Mouse (Mus musculus): ENCODE data around the gene Kcnj15. TPM values are rescaled to one million over a fixed set of nuclear protein-coding genes. Genes with fewer than 3 reads are reported as not detected.

Gene Kcnj15
- total and polyA plus RNA-seq, 2 experiments from 2014 or later: 0.06 to 0.19 TPM

- no peak for DNase-seq
- TF ChIP-seq CTCF (IDR thresholded peaks at IDR 0.05; ENCODE audit: low read depth): no peak
- Histone ChIP-seq H3K27me3 (ENCODE audit: insufficient read depth, low read length) (no peaks in the 10 kb centered on the region), H3K9me3 (ENCODE audit: low read length) (no peaks in the 10 kb centered on the region), H3K4me3 (ENCODE audit: low read depth, low read length) (no peak overlapping the region), H3K9ac (no peak overlapping the region), H3K27ac (ENCODE audit: low read depth, low read length) (no peak overlapping the region), H3K4me1 (ENCODE audit: insufficient read depth) (no peaks in the 10 kb centered on the region), H3K36me3 (ENCODE audit: insufficient read depth) (no peaks in the 10 kb centered on the region), H3K4me2 (ENCODE audit: low read depth) (no peak overlapping the region)
- no peak for ATAC-seq
- WGBS: 81% methylated on average over 15 of the region's 15 CpGs
Observed at GRCm38 (mm10) chr16:95262706-95263363, 5.5 kb downstream of the Kcnj15 start.

GRCm38 (mm10) chr16:95264324-95264723 lies 7.0 kb downstream of the Kcnj15 start:
- Histone ChIP-seq H3K9me3 (ENCODE audit: low read length) (no peaks in the 10 kb centered on the region), H3K36me3 (ENCODE audit: insufficient read depth) (no peaks in the 10 kb centered on the region), H3K4me3 (ENCODE audit: low read depth, low read length) (no peak overlapping the region), H3K9ac (no peak overlapping the region), H3K27me3 (ENCODE audit: insufficient read depth, low read length) (no peaks in the 10 kb centered on the region), H3K4me2 (ENCODE audit: low read depth) (no peak overlapping the region), H3K4me1 (ENCODE audit: insufficient read depth) (no peaks in the 10 kb centered on the region), H3K27ac (ENCODE audit: low read depth, low read length) (no peak overlapping the region)
- ATAC-seq (peak; percentile 14; the same call in 1 of the 2 replicates), DNase-seq (no peak)
- 72% methylated on average over 5 of the region's 5 CpGs for WGBS
- TF ChIP-seq CTCF (IDR thresholded peaks at IDR 0.05; ENCODE audit: low read depth): no peak

- Histone ChIP-seq H3K4me3 (ENCODE audit: low read depth, low read length) (no peak overlapping the region), H3K9ac (no peak overlapping the region), H3K27me3 (ENCODE audit: insufficient read depth, low read length) (no peaks in the 10 kb centered on the region), H3K27ac (ENCODE audit: low read depth, low read length) (no peak overlapping the region), H3K36me3 (ENCODE audit: insufficient read depth) (no peaks in the 10 kb centered on the region), H3K4me2 (ENCODE audit: low read depth) (no peak overlapping the region), H3K9me3 (ENCODE audit: low read length) (no peaks in the 10 kb centered on the region), H3K4me1 (ENCODE audit: insufficient read depth) (no peaks in the 10 kb centered on the region)
- DNase-seq (no peak), ATAC-seq (no peak)
- TF ChIP-seq CTCF (IDR thresholded peaks at IDR 0.05; ENCODE audit: low read depth): no peak
- WGBS: 65% methylated on average over 11 of the region's 11 CpGs
Observed at GRCm38 (mm10) chr16:95267481-95268183, 10.3 kb downstream of the Kcnj15 start.

GRCm38 (mm10) chr16:95269610-95270009 lies 12.3 kb downstream of the Kcnj15 start:
- Histone ChIP-seq H3K27ac (ENCODE audit: low read depth, low read length) (no peak overlapping the region), H3K9me3 (ENCODE audit: low read length) (no peaks in the 10 kb centered on the region), H3K27me3 (ENCODE audit: insufficient read depth, low read length) (no peaks in the 10 kb centered on the region), H3K36me3 (ENCODE audit: insufficient read depth) (no peaks in the 10 kb centered on the region), H3K9ac (no peak overlapping the region), H3K4me3 (ENCODE audit: low read depth, low read length) (no peak overlapping the region), H3K4me2 (ENCODE audit: low read depth) (no peak overlapping the region), H3K4me1 (ENCODE audit: insufficient read depth) (no peaks in the 10 kb centered on the region)
- ATAC-seq: no peak
- TF ChIP-seq CTCF (IDR thresholded peaks at IDR 0.05; ENCODE audit: low read depth): no peak
- WGBS: 75% methylated on average over 6 of the region's 6 CpGs
- no peak for DNase-seq

GRCm38 (mm10) chr16:95273101-95273500 lies 15.7 kb downstream of the Kcnj15 start:
- no peak overlapping the region for H3K27ac ChIP-seq (ENCODE audit: low read depth, low read length)
- H3K9me3 ChIP-seq (ENCODE audit: low read length): no peaks in the 10 kb centered on the region
- no peaks in the 10 kb centered on the region for H3K36me3 ChIP-seq (ENCODE audit: insufficient read depth)
- no peaks in the 10 kb centered on the region for H3K27me3 ChIP-seq (ENCODE audit: insufficient read depth, low read length)
- ATAC-seq (no peak), DNase-seq (no peak)
- no peaks in the 10 kb centered on the region for H3K4me1 ChIP-seq (ENCODE audit: insufficient read depth)
- no peak overlapping the region for H3K4me3 ChIP-seq (ENCODE audit: low read depth, low read length)
- no peak overlapping the region for H3K4me2 ChIP-seq (ENCODE audit: low read depth)
- H3K9ac ChIP-seq: no peak overlapping the region
- TF ChIP-seq CTCF (IDR thresholded peaks at IDR 0.05; ENCODE audit: low read depth): no peak
- 84% methylated on average over 2 of the region's 2 CpGs for WGBS

GRCm38 (mm10) chr16:95275713-95276502 lies 18.6 kb downstream of the Kcnj15 start:
- no peak overlapping the region for H3K27ac ChIP-seq (ENCODE audit: low read depth, low read length)
- WGBS: 87% methylated on average over 10 of the region's 10 CpGs
- H3K4me3 ChIP-seq (ENCODE audit: low read depth, low read length): no peak overlapping the region

GRCm38 (mm10) chr16:95279015-95279414 lies 21.7 kb downstream of the Kcnj15 start:
- Histone ChIP-seq H3K27me3 (ENCODE audit: insufficient read depth, low read length) (no peaks in the 10 kb centered on the region), H3K36me3 (ENCODE audit: insufficient read depth) (no peaks in the 10 kb centered on the region), H3K4me1 (ENCODE audit: insufficient read depth) (no peaks in the 10 kb centered on the region), H3K4me2 (ENCODE audit: low read depth) (no peak overlapping the region), H3K9me3 (ENCODE audit: low read length) (no peaks in the 10 kb centered on the region), H3K9ac (no peak overlapping the region), H3K27ac (ENCODE audit: low read depth, low read length) (no peak overlapping the region), H3K4me3 (ENCODE audit: low read depth, low read length) (no peak overlapping the region)
- ATAC-seq (no peak), DNase-seq (peak; percentile 33)
- no peak for TF ChIP-seq CTCF (IDR thresholded peaks at IDR 0.05; ENCODE audit: low read depth)
- WGBS: 65% methylated on average over 3 of the region's 3 CpGs

More at GRCm38 (mm10) chr16:95275713-95276502, 18.6 kb downstream of the Kcnj15 start:
- H3K36me3 ChIP-seq (ENCODE audit: insufficient read depth): no peaks in the 10 kb centered on the region
- H3K4me1 ChIP-seq (ENCODE audit: insufficient read depth): no peaks in the 10 kb centered on the region
- no peaks in the 10 kb centered on the region for H3K9me3 ChIP-seq (ENCODE audit: low read length)
- H3K4me2 ChIP-seq (ENCODE audit: low read depth): no peak overlapping the region
- no peaks in the 10 kb centered on the region for H3K27me3 ChIP-seq (ENCODE audit: insufficient read depth, low read length)
- no peak for ATAC-seq
- no peak for DNase-seq
- TF ChIP-seq CTCF (IDR thresholded peaks at IDR 0.05; ENCODE audit: low read depth): no peak
- H3K9ac ChIP-seq: no peak overlapping the region
